Mouse (Mus musculus) megakaryocyte-erythroid progenitor cell, adult 5-6 weeks (primary cell): Measurements from ENCODE around the gene Ceacam5. TPM values are rescaled to one million over a fixed set of nuclear protein-coding genes. Genes with fewer than 3 reads are reported as not detected.

Experiments
- ATAC-seq: replicated peaks from 2 replicates; pipeline ENCODE4 v1.8.0; 2016; ENCODE audit warnings: mild to moderate bottlenecking, inconsistent platforms; ENCODE audit not compliant: severe bottlenecking, poor library complexity, low FRiP score, low TSS enrichment
- total RNA-seq, 2 experiments: library from RNA; stranded (forward) in 1 of 2; stranded (reverse) in 1 of 2; fragments of 200-1000, 215-1000 nt in 1 of 2; fragments of >200 nt in 1 of 2; fragmentation: Nextera tagmentation in 1 of 2; gene quantifications; 2 replicates each; pipeline ENCODE4 v1.2.3; 2014 to 2017

Gene Ceacam5
- not detected in 2 replicates for total RNA-seq (2014; fragmentation: Nextera tagmentation)
- total RNA-seq (2017): not detected in 2 replicates

DNA sequence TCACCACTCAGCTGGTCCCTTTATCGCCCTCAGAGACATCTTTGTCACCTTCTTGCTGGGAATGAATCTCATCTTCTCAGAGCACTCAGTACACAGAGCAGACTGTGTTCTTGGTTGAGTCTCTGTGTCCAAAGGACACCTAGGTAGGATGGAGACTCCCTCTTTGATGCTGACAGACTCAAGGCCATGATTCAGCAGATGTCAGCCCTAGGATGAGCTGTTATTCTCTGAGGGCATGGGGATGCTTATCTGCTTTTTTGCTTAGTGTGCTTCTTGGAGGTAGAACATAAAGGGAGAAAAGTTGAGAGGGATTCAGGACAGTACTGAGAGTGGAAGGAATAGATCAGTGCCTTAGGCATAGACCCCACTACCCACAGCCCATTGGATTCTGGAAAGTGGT is at the start of gene Ceacam5:
Gene Ceacam5, plus strand, starts transcription at position 301 of the 400 bp plus-strand sequence.
- ATAC-seq: no peak

Other genes with a start within 250 kb of the Ceacam5 start
- not detected in 2 replicates for gene Ceacam14, start 99.4 kb downstream of the Ceacam5 start, total RNA-seq (2014; fragmentation: Nextera tagmentation)
- gene Ceacam14, start 99.4 kb downstream of the Ceacam5 start, total RNA-seq (2017): not detected in 2 replicates
- not detected in 2 replicates for gene Gm5155, start 158.5 kb downstream of the Ceacam5 start, total RNA-seq (2014; fragmentation: Nextera tagmentation)
- gene Gm5155, start 158.5 kb downstream of the Ceacam5 start, total RNA-seq (2017): not detected in 2 replicates